Mouse (Mus musculus): ENCODE data around the gene Usp2.

Usp2 gene

GRCm38 (mm10) chr9:44046426-44046825 is 20.4 kb upstream of the Usp2 start:
- DNase-seq (ENCODE audit: low spot score in 2 of 2) = no peak

GRCm38 (mm10) chr9:44047071-44047470 is 19.8 kb upstream of the Usp2 start:
- no peak for DNase-seq (ENCODE audit: low spot score in 2 of 2)

DNA sequence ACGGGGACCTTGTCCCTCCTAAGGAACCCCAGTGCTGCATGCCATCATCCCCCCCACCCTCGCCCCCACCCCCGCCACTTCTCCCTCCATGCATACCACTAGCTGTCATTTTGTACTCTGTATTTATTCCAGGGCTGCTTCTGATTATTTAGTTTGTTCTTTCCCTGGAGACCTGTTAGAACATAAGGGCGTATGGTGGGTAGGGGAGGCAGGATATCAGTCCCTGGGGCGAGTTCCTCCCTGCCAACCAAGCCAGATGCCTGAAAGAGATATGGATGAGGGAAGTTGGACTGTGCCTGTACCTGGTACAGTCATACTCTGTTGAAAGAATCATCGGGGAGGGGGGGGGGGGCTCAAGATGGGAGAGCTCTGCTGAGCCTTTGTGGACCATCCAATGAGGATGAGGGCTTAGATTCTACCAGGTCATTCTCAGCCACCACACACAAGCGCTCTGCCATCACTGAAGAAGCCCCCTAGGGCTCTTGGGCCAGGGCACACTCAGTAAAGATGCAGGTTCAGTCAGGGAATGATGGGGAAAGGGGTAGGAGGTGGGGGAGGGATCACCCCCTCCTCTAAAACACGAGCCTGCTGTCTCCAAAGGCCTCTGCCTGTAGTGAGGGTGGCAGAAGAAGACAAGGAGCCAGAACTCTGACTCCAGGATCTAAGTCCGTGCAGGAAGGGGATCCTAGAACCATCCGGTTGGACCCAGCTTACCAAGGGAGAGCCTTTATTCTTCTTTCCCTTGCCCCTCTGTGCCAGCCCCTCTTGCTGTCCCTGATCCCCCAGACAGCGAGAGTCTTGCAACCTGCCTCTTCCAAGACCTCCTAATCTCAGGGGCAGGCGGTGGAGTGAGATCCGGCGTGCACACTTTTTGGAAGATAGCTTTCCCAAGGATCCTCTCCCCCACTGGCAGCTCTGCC is 19.0 kb upstream of the Usp2 start:
- peak; percentile 97 to 98 for DNase-seq (ENCODE audit: low spot score in 2 of 2)

DNA sequence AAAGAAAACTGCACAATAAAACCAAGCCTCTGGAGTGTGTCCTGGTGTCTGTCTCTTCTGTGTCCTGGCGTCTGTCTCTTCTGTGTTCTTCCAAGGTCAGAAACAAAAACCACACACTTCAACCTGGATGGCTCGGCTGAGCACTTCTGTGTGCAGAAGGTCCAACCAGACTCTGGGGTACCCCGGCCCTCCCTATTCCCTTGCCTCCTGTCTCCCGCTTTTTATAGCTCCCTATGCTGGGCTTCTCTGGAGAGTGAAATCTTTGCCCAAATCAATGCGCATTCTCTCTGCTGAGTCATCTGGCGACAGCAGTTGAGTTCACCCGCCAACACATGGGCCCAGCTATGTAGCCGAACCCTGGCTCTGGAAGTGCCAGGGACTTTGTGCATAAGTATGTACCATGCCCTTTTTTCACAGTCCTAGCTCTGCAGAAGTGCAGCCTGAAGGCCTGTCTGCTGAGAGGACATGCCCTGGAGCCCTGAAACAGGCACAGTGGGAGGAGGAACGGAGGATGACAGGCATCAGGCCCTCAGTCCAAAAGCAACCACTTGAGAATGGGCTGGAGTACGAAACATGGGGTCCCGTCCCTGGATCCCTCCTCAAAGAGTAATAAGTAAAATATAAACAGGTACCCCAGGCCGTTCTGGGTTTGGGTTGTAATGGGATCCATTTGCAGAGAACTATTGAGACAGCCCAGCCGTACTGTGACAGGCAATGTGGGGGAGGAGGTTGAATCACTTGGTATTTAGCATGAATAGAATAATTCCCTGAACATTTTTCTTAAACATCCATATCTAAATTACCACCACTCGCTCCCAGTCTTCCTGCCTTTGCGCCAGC is 18.1 kb upstream of the Usp2 start:
- DNase-seq (ENCODE audit: low spot score in 2 of 2) = peak; percentile 98 to 99

GRCm38 (mm10) chr9:44049381-44050165 is 17.2 kb upstream of the Usp2 start:
- DNase-seq (ENCODE audit: low spot score in 2 of 2) = peak; percentile 98

DNA sequence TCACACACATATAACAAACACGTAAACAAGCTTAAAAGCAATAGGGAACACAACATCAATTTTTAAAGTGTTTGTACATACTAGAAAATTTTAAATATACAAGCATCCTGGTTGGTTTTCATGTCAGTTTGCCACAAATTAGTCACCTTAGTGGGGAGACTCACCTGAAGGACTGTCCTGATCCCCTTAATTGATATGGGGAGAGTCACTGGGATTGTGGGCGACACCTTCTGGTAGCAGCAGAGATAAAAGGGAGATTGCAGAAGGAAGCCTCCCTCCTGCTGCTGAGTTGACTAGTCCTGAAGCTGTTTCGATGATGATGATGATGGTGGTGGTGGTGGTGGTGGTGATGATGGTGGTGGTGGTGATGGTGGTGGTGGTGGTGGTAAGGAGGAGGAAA is 14.0 kb upstream of the Usp2 start:
- DNase-seq (ENCODE audit: low spot score in 2 of 2) = no peak

GRCm38 (mm10) chr9:44053936-44054335 is 12.9 kb upstream of the Usp2 start:
- DNase-seq (ENCODE audit: low spot score in 2 of 2) = no peak

GRCm38 (mm10) chr9:44058606-44059005 is 8.2 kb upstream of the Usp2 start:
- no peak for DNase-seq (ENCODE audit: low spot score in 2 of 2)

DNA sequence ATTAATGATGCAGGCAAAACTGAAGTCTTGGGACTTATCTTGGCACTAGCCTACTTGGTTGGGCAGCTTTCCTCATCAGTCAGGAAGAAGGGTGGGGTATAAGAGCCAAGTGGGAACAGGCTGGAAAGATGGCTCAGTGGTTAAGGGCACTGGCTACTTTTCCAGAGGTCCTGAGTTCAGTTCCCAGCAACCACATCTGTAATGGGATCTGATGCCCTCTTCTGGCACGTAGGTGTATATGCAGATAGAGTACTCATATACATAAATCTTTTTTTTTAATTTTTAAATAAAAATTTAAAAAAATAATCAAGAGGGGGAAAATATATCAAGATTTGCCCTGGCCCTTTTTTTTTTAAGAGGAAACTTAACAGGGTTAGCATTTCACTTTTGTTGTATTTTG is 1.6 kb upstream of the Usp2 start:
- DNase-seq (ENCODE audit: low spot score in 2 of 2) = no peak

DNA sequence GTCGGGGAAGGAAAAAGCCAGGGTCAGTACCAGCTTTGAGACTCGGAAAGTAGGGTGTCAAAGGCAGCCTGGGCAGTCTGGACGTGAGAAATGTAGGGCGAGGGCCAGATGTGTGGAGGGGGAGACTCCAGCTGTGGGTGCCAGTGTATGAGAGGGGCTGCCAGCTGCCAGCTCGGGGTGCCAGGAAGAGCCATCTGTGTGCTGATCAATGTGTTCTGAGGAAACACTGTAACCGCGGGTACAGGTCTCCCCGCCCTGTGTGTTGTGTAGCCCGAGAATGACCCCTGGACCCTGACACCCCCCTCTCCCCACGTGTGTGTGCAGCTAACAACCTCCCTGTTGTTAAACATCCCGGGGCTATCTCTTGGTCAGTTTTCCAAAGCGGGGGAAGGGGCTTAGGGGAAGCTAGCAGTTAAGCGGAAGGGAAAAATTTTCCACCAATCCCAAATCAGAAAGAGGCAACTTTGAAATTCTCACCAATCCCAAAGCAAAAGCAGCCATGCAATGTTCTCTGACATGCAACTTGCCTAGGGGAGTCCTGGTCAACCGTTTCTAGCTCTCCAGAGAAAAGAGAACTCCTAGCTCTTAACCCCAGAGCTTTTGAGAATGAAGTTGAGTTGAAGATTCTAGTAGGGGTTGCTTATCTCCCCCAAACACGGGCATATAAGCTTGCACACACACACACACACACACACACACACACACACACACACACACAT is 579 bp downstream of the Usp2 start:
- DNase-seq (ENCODE audit: low spot score in 2 of 2) = peak in 1 of 2 experiments; percentile 40

GRCm38 (mm10) chr9:44067960-44068330 is 1.1 kb downstream of the Usp2 start:
- peak in 1 of 2 experiments; percentile 17 for DNase-seq (ENCODE audit: low spot score in 2 of 2)

GRCm38 (mm10) chr9:44069252-44069651 is 2.4 kb downstream of the Usp2 start:
- DNase-seq (ENCODE audit: low spot score in 2 of 2) = peak in 1 of 2 experiments; percentile 25

DNA sequence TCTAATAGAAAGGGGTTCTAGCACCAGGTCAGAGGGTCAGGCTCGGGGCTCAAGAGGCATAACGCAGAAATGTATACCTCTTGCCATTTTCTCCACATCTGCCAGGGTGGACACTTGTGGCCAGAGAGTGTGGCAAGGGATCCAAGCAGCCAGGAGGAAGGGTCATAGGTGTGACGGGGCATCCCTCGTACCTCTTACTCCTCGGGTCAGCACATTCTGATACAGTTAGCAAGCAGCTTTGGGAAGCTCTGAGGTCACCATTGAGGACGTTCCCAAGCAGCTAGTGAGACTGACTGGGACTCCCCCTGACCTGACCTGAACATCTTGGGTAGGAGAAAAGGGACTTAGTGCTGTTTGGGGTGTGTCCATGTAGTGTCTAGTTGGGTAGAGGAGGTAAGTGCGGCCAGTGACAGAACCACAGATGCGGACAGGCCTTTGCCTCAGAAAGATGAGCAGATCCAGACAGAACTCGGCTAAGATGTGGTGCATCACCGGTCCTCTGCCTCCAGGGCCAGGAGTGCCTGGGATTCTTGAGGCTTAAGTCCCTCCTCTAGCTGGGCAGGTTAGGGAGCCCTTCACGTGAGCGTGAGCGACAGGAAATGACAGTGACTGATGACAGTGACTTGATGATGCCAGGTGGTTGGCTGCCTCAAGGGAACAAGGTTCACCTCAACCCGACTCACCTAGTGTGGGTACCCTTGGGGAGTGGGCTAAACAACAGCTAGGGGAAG is 3.5 kb downstream of the Usp2 start:
- DNase-seq (ENCODE audit: low spot score in 2 of 2) = peak in 1 of 2 experiments; percentile 14

DNA sequence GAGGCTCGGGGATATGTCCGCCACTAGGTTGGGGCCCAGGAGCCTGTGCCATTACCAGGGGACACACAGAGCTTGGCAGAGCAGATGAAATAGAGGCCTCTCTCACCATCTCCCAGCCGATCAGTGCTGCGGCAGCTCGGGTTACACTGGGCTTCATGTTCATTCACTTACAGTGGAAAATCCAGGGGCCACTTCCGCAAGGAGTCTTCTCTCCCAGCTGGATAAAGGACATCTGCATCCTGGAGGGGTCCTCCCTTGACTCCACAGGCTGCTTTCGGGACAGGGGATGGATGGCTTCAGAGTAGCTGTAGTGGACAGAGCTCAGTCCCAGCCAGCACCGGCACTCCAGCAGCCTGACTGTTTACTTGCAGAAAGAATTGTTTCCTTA is 4.0 kb downstream of the Usp2 start:
- DNase-seq (ENCODE audit: low spot score in 2 of 2) = no peak

GRCm38 (mm10) chr9:44071914-44072598 is 5.2 kb downstream of the Usp2 start:
- peak; percentile 52 to 61 for DNase-seq (ENCODE audit: low spot score in 2 of 2)

DNA sequence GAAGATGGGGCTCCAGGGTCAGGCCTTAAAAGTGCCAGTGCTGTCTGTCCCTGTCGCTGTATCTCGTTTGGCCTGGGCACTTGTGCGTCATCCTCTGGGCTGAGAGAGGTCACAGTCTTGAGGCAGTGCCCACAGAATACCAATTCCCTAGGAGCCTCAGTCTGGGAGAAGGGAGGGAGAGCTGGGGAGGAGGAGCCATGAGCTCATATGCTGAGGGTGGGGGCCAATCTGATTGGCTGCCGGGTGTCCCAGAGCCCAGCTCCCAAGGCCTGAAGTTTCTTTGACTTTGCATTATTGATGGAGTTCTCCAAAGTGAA is 5.7 kb downstream of the Usp2 start:
- DNase-seq (ENCODE audit: low spot score in 2 of 2) = peak; percentile 71 to 80

- no peak for DNase-seq (ENCODE audit: low spot score in 2 of 2)
These were observed 6.3 kb downstream of the Usp2 start for GRCm38 (mm10) chr9:44073115-44073514.

- no peak for DNase-seq (ENCODE audit: low spot score in 2 of 2)
These were observed 7.8 kb downstream of the Usp2 start for GRCm38 (mm10) chr9:44074395-44075275.

Measured in heart, adult 9 months (tissue).